Mouse (Mus musculus) forebrain, postnatal 0 days (tissue): ENCODE data around the gene Fgd4. TPM values are rescaled to one million over a fixed set of nuclear protein-coding genes. Genes with fewer than 3 reads are reported as not detected.
A peak's percentile ranks its signal among the peaks of the same experiment; 100 is the strongest.

Experiments used
- ATAC-seq: fragments of 200-750 bp; cut with Nextera tagmentation; 2 replicates; pipeline ENCODE4 v1.8.0; 2017; ENCODE audit warnings: mild to moderate bottlenecking, moderate library complexity
- DNase-seq: peaks from one replicate; pipeline ENCODE4 v3.0.0-alpha.2; 2015
- H3K27ac ChIP-seq: fragments of 300-500 bp; sonication (generic); 2 replicates; pipeline ENCODE4 v1.5.1; 2014; ENCODE audit warnings: low read depth, mild to moderate bottlenecking, antibody characterized with exemption, low read length, moderate library complexity, mixed read lengths
- H3K27me3 ChIP-seq: fragments of 300-500 bp; sonication (generic); 2 replicates; pipeline ENCODE4 v1.6.1; 2014; ENCODE audit warnings: mild to moderate bottlenecking, low read length, mixed read lengths; ENCODE audit not compliant: insufficient read depth
- H3K36me3 ChIP-seq: fragments of 300-500 bp; sonication (generic); 2 replicates; pipeline ENCODE4 v1.6.1; 2014; ENCODE audit warnings: mild to moderate bottlenecking, moderate library complexity; ENCODE audit not compliant: insufficient read depth
- H3K4me1 ChIP-seq: fragments of 300-500 bp; sonication (generic); 2 replicates; pipeline ENCODE4 v1.6.1; 2014; ENCODE audit warnings: antibody characterized with exemption; ENCODE audit not compliant: insufficient read depth
- H3K4me2 ChIP-seq: fragments of 300-500 bp; sonication (generic); 2 replicates; pipeline ENCODE4 v1.6.1; 2014; ENCODE audit warnings: low read depth, mild to moderate bottlenecking, moderate library complexity
- H3K4me3 ChIP-seq: fragments of 300-500 bp; sonication (generic); 2 replicates; pipeline ENCODE4 v1.5.1; 2014; ENCODE audit warnings: low read depth, low read length, mixed read lengths
- H3K9ac ChIP-seq: fragments of 300-500 bp; sonication (generic); 2 replicates; pipeline ENCODE4 v1.6.1; 2014; ENCODE audit warnings: mild to moderate bottlenecking
- H3K9me3 ChIP-seq: fragments of 300-500 bp; sonication (generic); 2 replicates; pipeline ENCODE4 v1.6.1; 2016; ENCODE audit warnings: low read length
- CTCF ChIP-seq: sonication (generic); IDR thresholded peaks from 2 replicates; pipeline ENCODE4 v1.5.1; 2016; ENCODE audit warnings: antibody characterized with exemption, control low read depth, low read depth
- WGBS: fragments of 180-500 bp; shearing (Covaris S2); extraction: QIAGEN DNeasy Blood & Tissue Kit; methylation state at CpG from one replicate; pipeline ENCODE4 v1.1.7; 2014; 5-methylcytosine and 5-hydroxymethylcytosine counted together
- polyA plus RNA-seq: library from polyadenylated mRNA; unstranded; fragments of >200 nt; fragmentation: Nextera tagmentation; extraction: Ambion mirVana; gene quantifications from 2 replicates; pipeline ENCODE4 v1.2.1, GENCODE M21; 2015
- total RNA-seq: library from RNA; depleted of rRNA; stranded (reverse); fragments of >200 nt; gene quantifications from 2 replicates; pipeline ENCODE4 v1.2.3, GENCODE M21; 2014; rRNA removed

The Fgd4 gene
- total RNA-seq (46.7 and 50.2 TPM in 2 replicates), polyA plus RNA-seq (6.0 and 10.7 TPM in 2 replicates)

- ATAC-seq (no peak), DNase-seq (no peak)
- no peak within 1 kb of the TSS for H3K27ac ChIP-seq
- no peaks in the 10 kb centered on the region for H3K27me3 ChIP-seq
- TF ChIP-seq CTCF, result no peak
- H3K36me3 ChIP-seq, result no peaks in the 10 kb centered on the region
- 0 out of 2 replicates have a peak, but pooled peaks cover 4% of the 10 kb centered on the region for H3K4me1 ChIP-seq
- peak within 1 kb of the TSS; percentile 70 for H3K4me3 ChIP-seq
- no peaks in the 10 kb centered on the region for H3K9me3 ChIP-seq
- WGBS, result 47% methylated on average over 5 of the region's 5 CpGs
- peak within 1 kb of the TSS; percentile 70 for H3K9ac ChIP-seq
- peak within 1 kb of the TSS; percentile 94 for H3K4me2 ChIP-seq
Measured at GRCm38 (mm10) chr16:16600461-16600860, at the start of gene Fgd4. Gene Fgd4, minus strand, starts transcription at chr16:16600549.

GRCm38 (mm10) chr16:16645148-16645547, 44.8 kb upstream of the Fgd4 start:
- ATAC-seq (no peak), DNase-seq (no peak)
- Histone ChIP-seq H3K36me3 (no peaks in the 10 kb centered on the region), H3K4me3 (no peak overlapping the region), H3K27ac (no peak overlapping the region), H3K9ac (no peak overlapping the region), H3K4me1 (no peaks in the 10 kb centered on the region), H3K4me2 (no peak overlapping the region), H3K9me3 (no peaks in the 10 kb centered on the region), H3K27me3 (no peaks in the 10 kb centered on the region)
- WGBS, result 82% methylated on average over 1 of the region's 1 CpGs
- no peak for TF ChIP-seq CTCF

GRCm38 (mm10) chr16:16633730-16634129, 33.4 kb upstream of the Fgd4 start:
- H3K27ac ChIP-seq, result no peak overlapping the region
- no peak overlapping the region for H3K4me2 ChIP-seq
- no peak for TF ChIP-seq CTCF
- no peaks in the 10 kb centered on the region for H3K27me3 ChIP-seq
- no peak overlapping the region for H3K4me3 ChIP-seq
- no peaks in the 10 kb centered on the region for H3K9me3 ChIP-seq
- ATAC-seq (no peak), DNase-seq (no peak)
- no peak overlapping the region for H3K9ac ChIP-seq
- no peaks in the 10 kb centered on the region for H3K4me1 ChIP-seq
- no peaks in the 10 kb centered on the region for H3K36me3 ChIP-seq

GRCm38 (mm10) chr16:16599586-16600401, 555 bp downstream of the Fgd4 start:
- ATAC-seq (peak; percentile 92), DNase-seq (peak; percentile 46)
- H3K27me3 ChIP-seq, result no peaks in the 10 kb centered on the region
- no peak overlapping the region for H3K27ac ChIP-seq
- no peaks in the 10 kb centered on the region for H3K36me3 ChIP-seq
- H3K4me2 ChIP-seq, result peak overlapping the region; percentile 94
- no peaks in the 10 kb centered on the region for H3K9me3 ChIP-seq
- peak overlapping the region; percentile 70 for H3K9ac ChIP-seq
- H3K4me1 ChIP-seq, result 0 out of 2 replicates have a peak, but pooled peaks cover 4% of the 10 kb centered on the region
- TF ChIP-seq CTCF, result no peak
- 2% methylated on average over 73 of the region's 77 CpGs for WGBS
- H3K4me3 ChIP-seq, result peak overlapping the region; percentile 70

GRCm38 (mm10) chr16:16596582-16596981, 3.8 kb downstream of the Fgd4 start:
- no peak for DNase-seq

GRCm38 (mm10) chr16:16592622-16593021, 7.7 kb downstream of the Fgd4 start:
- H3K27ac ChIP-seq, result no peak overlapping the region
- no peak overlapping the region for H3K9ac ChIP-seq
- H3K4me1 ChIP-seq, result no peaks in the 10 kb centered on the region
- no peaks in the 10 kb centered on the region for H3K27me3 ChIP-seq
- H3K4me2 ChIP-seq, result no peak overlapping the region
- no peak for DNase-seq
- H3K36me3 ChIP-seq, result no peaks in the 10 kb centered on the region
- no peak for ATAC-seq
- H3K9me3 ChIP-seq, result no peaks in the 10 kb centered on the region
- no peak overlapping the region for H3K4me3 ChIP-seq
- TF ChIP-seq CTCF, result no peak

More at GRCm38 (mm10) chr16:16596582-16596981, 3.8 kb downstream of the Fgd4 start:
- no peak overlapping the region for H3K9ac ChIP-seq
- H3K4me2 ChIP-seq, result no peak overlapping the region
- no peak for ATAC-seq
- no peak overlapping the region for H3K27ac ChIP-seq
- H3K4me1 ChIP-seq, result 0 out of 2 replicates have a peak, but pooled peaks cover 4% of the 10 kb centered on the region
- TF ChIP-seq CTCF, result peak; percentile 42
- H3K27me3 ChIP-seq, result no peaks in the 10 kb centered on the region
- no peaks in the 10 kb centered on the region for H3K36me3 ChIP-seq
- H3K9me3 ChIP-seq, result no peaks in the 10 kb centered on the region
- no peak overlapping the region for H3K4me3 ChIP-seq

- Histone ChIP-seq H3K9ac (no peak overlapping the region), H3K4me3 (no peak overlapping the region), H3K4me2 (no peak overlapping the region), H3K27ac (no peak overlapping the region), H3K36me3 (no peaks in the 10 kb centered on the region), H3K9me3 (no peaks in the 10 kb centered on the region), H3K4me1 (no peaks in the 10 kb centered on the region), H3K27me3 (no peaks in the 10 kb centered on the region)
- peak; percentile 92 for ATAC-seq
- DNase-seq, result peak; percentile 85
- peak; percentile 92 for TF ChIP-seq CTCF
- WGBS, result 61% methylated on average over 4 of the region's 4 CpGs
Measured at GRCm38 (mm10) chr16:16584409-16585032, 15.8 kb downstream of the Fgd4 start.
